Mouse (Mus musculus): ENCODE results near the gene Cldn24. TPM values are rescaled to one million over a fixed set of nuclear protein-coding genes. Genes with fewer than 3 reads are reported as not detected.

The Cldn24 gene
- polyA plus RNA-seq, 1 experiment from 2014 or later = not detected

- H3K4me2 ChIP-seq (ENCODE audit: low read length) = no peak overlapping the region
- H3K9ac ChIP-seq (ENCODE audit: low read depth, low read length) = no peak overlapping the region
- H3K9me3 ChIP-seq (replicated peaks; ENCODE audit: control insufficient read depth, low read length, poor library complexity, severe bottlenecking) = no peaks in the 10 kb centered on the region
- 96% methylated on average over 10 of the region's 10 CpGs for WGBS
- no peak overlapping the region for H3K4me3 ChIP-seq (ENCODE audit: low read depth, low read length)
- peaks cover 9% of the 10 kb centered on the region; the same call in 1 of the 2 replicates for H3K36me3 ChIP-seq (ENCODE audit: control insufficient read depth, insufficient read depth, low read length)
- H3K4me1 ChIP-seq (ENCODE audit: control insufficient read depth, insufficient read depth, low read length) = no peaks in the 10 kb centered on the region
- no peak for ATAC-seq
- H3K27ac ChIP-seq (ENCODE audit: low read length) = no peak overlapping the region
- H3K27me3 ChIP-seq (ENCODE audit: control insufficient read depth, insufficient read depth, low read depth, low read length) = no peaks in the 10 kb centered on the region
Measured at GRCm38 (mm10) chr8:47843651-47844050, 21.7 kb downstream of the Cldn24 start.

GRCm38 (mm10) chr8:47845956-47846355 is 24.0 kb downstream of the Cldn24 start:
- Histone ChIP-seq H3K9me3 (replicated peaks; ENCODE audit: control insufficient read depth, low read length, poor library complexity, severe bottlenecking) (no peaks in the 10 kb centered on the region), H3K9ac (ENCODE audit: low read depth, low read length) (no peak overlapping the region), H3K36me3 (ENCODE audit: control insufficient read depth, insufficient read depth, low read length) (peaks cover 4% of the 10 kb centered on the region; the same call in 1 of the 2 replicates), H3K4me1 (ENCODE audit: control insufficient read depth, insufficient read depth, low read length) (no peaks in the 10 kb centered on the region), H3K27ac (ENCODE audit: low read length) (no peak overlapping the region), H3K4me2 (ENCODE audit: low read length) (no peak overlapping the region), H3K27me3 (ENCODE audit: control insufficient read depth, insufficient read depth, low read depth, low read length) (no peaks in the 10 kb centered on the region), H3K4me3 (ENCODE audit: low read depth, low read length) (no peak overlapping the region)
- no peak for ATAC-seq
- 72% methylated on average over 13 of the region's 13 CpGs for WGBS

- Histone ChIP-seq H3K4me3 (ENCODE audit: low read depth, low read length) (no peak overlapping the region), H3K9me3 (replicated peaks; ENCODE audit: control insufficient read depth, low read length, poor library complexity, severe bottlenecking) (no peaks in the 10 kb centered on the region), H3K27ac (ENCODE audit: low read length) (no peak overlapping the region), H3K9ac (ENCODE audit: low read depth, low read length) (no peak overlapping the region), H3K4me1 (ENCODE audit: control insufficient read depth, insufficient read depth, low read length) (no peaks in the 10 kb centered on the region), H3K4me2 (ENCODE audit: low read length) (no peak overlapping the region), H3K27me3 (ENCODE audit: control insufficient read depth, insufficient read depth, low read depth, low read length) (no peaks in the 10 kb centered on the region), H3K36me3 (ENCODE audit: control insufficient read depth, insufficient read depth, low read length) (peaks cover 4% of the 10 kb centered on the region; the same call in 1 of the 2 replicates)
- 89% methylated on average over 14 of the region's 14 CpGs for WGBS
- no peak for ATAC-seq
Measured at GRCm38 (mm10) chr8:47847161-47847560, 25.2 kb downstream of the Cldn24 start.

GRCm38 (mm10) chr8:47847931-47848330 is 26.0 kb downstream of the Cldn24 start:
- Histone ChIP-seq H3K36me3 (ENCODE audit: control insufficient read depth, insufficient read depth, low read length) (peaks cover 4% of the 10 kb centered on the region; the same call in 1 of the 2 replicates), H3K27me3 (ENCODE audit: control insufficient read depth, insufficient read depth, low read depth, low read length) (no peaks in the 10 kb centered on the region), H3K27ac (ENCODE audit: low read length) (no peak overlapping the region), H3K4me1 (ENCODE audit: control insufficient read depth, insufficient read depth, low read length) (no peaks in the 10 kb centered on the region), H3K9me3 (replicated peaks; ENCODE audit: control insufficient read depth, low read length, poor library complexity, severe bottlenecking) (no peaks in the 10 kb centered on the region), H3K4me2 (ENCODE audit: low read length) (no peak overlapping the region), H3K9ac (ENCODE audit: low read depth, low read length) (no peak overlapping the region), H3K4me3 (ENCODE audit: low read depth, low read length) (no peak overlapping the region)
- whole genome bisulfite sequencing = 96% methylated on average over 6 of the region's 6 CpGs
- no peak for ATAC-seq

GRCm38 (mm10) chr8:47849842-47850241 is 27.9 kb downstream of the Cldn24 start:
- Histone ChIP-seq H3K9me3 (replicated peaks; ENCODE audit: control insufficient read depth, low read length, poor library complexity, severe bottlenecking) (no peaks in the 10 kb centered on the region), H3K4me2 (ENCODE audit: low read length) (no peak overlapping the region), H3K27ac (ENCODE audit: low read length) (no peak overlapping the region), H3K36me3 (ENCODE audit: control insufficient read depth, insufficient read depth, low read length) (peaks cover 6% of the 10 kb centered on the region; the same call in 1 of the 2 replicates), H3K9ac (ENCODE audit: low read depth, low read length) (no peak overlapping the region), H3K27me3 (ENCODE audit: control insufficient read depth, insufficient read depth, low read depth, low read length) (no peaks in the 10 kb centered on the region), H3K4me1 (ENCODE audit: control insufficient read depth, insufficient read depth, low read length) (no peaks in the 10 kb centered on the region), H3K4me3 (ENCODE audit: low read depth, low read length) (no peak overlapping the region)
- 84% methylated on average over 8 of the region's 8 CpGs for WGBS
- ATAC-seq = no peak

- ATAC-seq = no peak
- no peak overlapping the region for H3K27ac ChIP-seq (ENCODE audit: low read length)
- 81% methylated on average over 12 of the region's 12 CpGs for WGBS
Measured at GRCm38 (mm10) chr8:47851824-47852502, 30.0 kb downstream of the Cldn24 start.

GRCm38 (mm10) chr8:47852737-47853136 is 30.8 kb downstream of the Cldn24 start:
- WGBS = 91% methylated on average over 5 of the region's 5 CpGs

More at GRCm38 (mm10) chr8:47851824-47852502, 30.0 kb downstream of the Cldn24 start:
- Histone ChIP-seq H3K36me3 (ENCODE audit: control insufficient read depth, insufficient read depth, low read length) (peaks cover 8% of the 10 kb centered on the region; the same call in 1 of the 2 replicates), H3K4me2 (ENCODE audit: low read length) (no peak overlapping the region), H3K4me3 (ENCODE audit: low read depth, low read length) (no peak overlapping the region), H3K4me1 (ENCODE audit: control insufficient read depth, insufficient read depth, low read length) (no peaks in the 10 kb centered on the region), H3K9me3 (replicated peaks; ENCODE audit: control insufficient read depth, low read length, poor library complexity, severe bottlenecking) (no peaks in the 10 kb centered on the region), H3K9ac (ENCODE audit: low read depth, low read length) (no peak overlapping the region), H3K27me3 (ENCODE audit: control insufficient read depth, insufficient read depth, low read depth, low read length) (no peaks in the 10 kb centered on the region)

GRCm38 (mm10) chr8:47853356-47853755 is 31.4 kb downstream of the Cldn24 start:
- Histone ChIP-seq H3K27ac (ENCODE audit: low read length) (no peak overlapping the region), H3K9me3 (replicated peaks; ENCODE audit: control insufficient read depth, low read length, poor library complexity, severe bottlenecking) (no peaks in the 10 kb centered on the region), H3K4me2 (ENCODE audit: low read length) (no peak overlapping the region), H3K36me3 (ENCODE audit: control insufficient read depth, insufficient read depth, low read length) (peaks cover 5% of the 10 kb centered on the region; the same call in 1 of the 2 replicates), H3K9ac (ENCODE audit: low read depth, low read length) (no peak overlapping the region), H3K4me3 (ENCODE audit: low read depth, low read length) (no peak overlapping the region), H3K27me3 (ENCODE audit: control insufficient read depth, insufficient read depth, low read depth, low read length) (no peaks in the 10 kb centered on the region), H3K4me1 (ENCODE audit: control insufficient read depth, insufficient read depth, low read length) (no peaks in the 10 kb centered on the region)
- WGBS = 95% methylated on average over 5 of the region's 5 CpGs
- no peak for ATAC-seq

More at GRCm38 (mm10) chr8:47852737-47853136, 30.8 kb downstream of the Cldn24 start:
- ATAC-seq = no peak
- Histone ChIP-seq H3K36me3 (ENCODE audit: control insufficient read depth, insufficient read depth, low read length) (peaks cover 8% of the 10 kb centered on the region; the same call in 1 of the 2 replicates), H3K4me3 (ENCODE audit: low read depth, low read length) (no peak overlapping the region), H3K27ac (ENCODE audit: low read length) (no peak overlapping the region), H3K9ac (ENCODE audit: low read depth, low read length) (no peak overlapping the region), H3K9me3 (replicated peaks; ENCODE audit: control insufficient read depth, low read length, poor library complexity, severe bottlenecking) (no peaks in the 10 kb centered on the region), H3K4me1 (ENCODE audit: control insufficient read depth, insufficient read depth, low read length) (no peaks in the 10 kb centered on the region), H3K4me2 (ENCODE audit: low read length) (no peak overlapping the region), H3K27me3 (ENCODE audit: control insufficient read depth, insufficient read depth, low read depth, low read length) (no peaks in the 10 kb centered on the region)

- WGBS = 83% methylated on average over 12 of the region's 12 CpGs
Measured at GRCm38 (mm10) chr8:47859259-47859658, 37.3 kb downstream of the Cldn24 start.

More at GRCm38 (mm10) chr8:47859259-47859658, 37.3 kb downstream of the Cldn24 start:
- H3K4me2 ChIP-seq (ENCODE audit: low read length) = no peak overlapping the region
- no peaks in the 10 kb centered on the region for H3K9me3 ChIP-seq (replicated peaks; ENCODE audit: control insufficient read depth, low read length, poor library complexity, severe bottlenecking)
- ATAC-seq = no peak
- 0 out of 2 replicates have a peak overlapping the region, but pooled peaks have one; percentile 5 for H3K27ac ChIP-seq (ENCODE audit: low read length)
- H3K27me3 ChIP-seq (ENCODE audit: control insufficient read depth, insufficient read depth, low read depth, low read length) = no peaks in the 10 kb centered on the region
- H3K4me1 ChIP-seq (ENCODE audit: control insufficient read depth, insufficient read depth, low read length) = no peaks in the 10 kb centered on the region
- peaks cover 5% of the 10 kb centered on the region; the same call in 1 of the 2 replicates for H3K36me3 ChIP-seq (ENCODE audit: control insufficient read depth, insufficient read depth, low read length)
- no peak overlapping the region for H3K9ac ChIP-seq (ENCODE audit: low read depth, low read length)
- H3K4me3 ChIP-seq (ENCODE audit: low read depth, low read length) = no peak overlapping the region

All from midbrain, embryonic 16.5 days (tissue).